Mouse (Mus musculus): ENCODE measurements around the gene Tbc1d10c.

DNA sequence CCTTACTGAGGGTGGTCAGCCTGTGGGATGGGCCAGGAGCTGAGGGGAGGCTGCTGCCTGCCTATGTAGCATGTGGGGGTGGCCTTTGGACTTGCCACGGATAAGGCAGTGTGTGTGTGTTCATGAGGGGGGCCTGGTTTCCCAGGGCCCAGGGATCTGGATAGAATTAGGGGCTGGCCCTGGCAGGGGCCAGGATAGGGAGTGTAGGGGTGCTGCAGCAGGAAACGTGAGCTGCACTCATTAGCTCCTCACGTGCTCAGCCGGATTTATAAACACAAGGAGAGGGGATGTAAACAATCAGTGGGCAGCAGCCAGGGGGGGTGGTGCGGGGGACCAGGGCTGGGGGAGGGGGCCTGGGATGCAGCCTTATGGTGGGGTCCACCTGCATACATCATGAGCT lies 26.1 kb upstream of the Tbc1d10c start:
- TF ChIP-seq CTCF (conservative IDR thresholded peaks at IDR 0.05; ENCODE audit: insufficient read depth, insufficient read length, low read depth, low read length) (no peak), POLR2A (IDR thresholded peaks at IDR 0.05; ENCODE audit: low read depth, low read length) (no peak)

All from kidney, adult 2 months (tissue).